Mouse (Mus musculus) midbrain, embryonic 14.5 days (tissue): ENCODE measurements around the gene Gns. TPM values are rescaled to one million over a fixed set of nuclear protein-coding genes. Genes with fewer than 3 reads are reported as not detected.
A peak's percentile ranks its signal among the peaks of the same experiment; 100 is the strongest.

Experiments used
- ATAC-seq: fragments of 200-750 bp; cut with Nextera tagmentation; 2 replicates; pipeline ENCODE4 v1.8.0; 2017; ENCODE audit warnings: moderate number of reproducible peaks, moderate library complexity; ENCODE audit not compliant: low FRiP score, low TSS enrichment
- DNase-seq: peaks from one replicate; pipeline ENCODE4 v3.0.0-alpha.2; 2015
- H3K27ac ChIP-seq: fragments of 300-500 bp; sonication (generic); replicated peaks from 2 replicates; pipeline ENCODE4 v1.5.1; 2014; ENCODE audit warnings: mild to moderate bottlenecking, low read depth, low read length, moderate library complexity
- H3K27me3 ChIP-seq: fragments of 300-500 bp; sonication (generic); 2 replicates; pipeline ENCODE4 v1.6.1; 2014; ENCODE audit warnings: low read length, control low read depth, mixed read lengths; ENCODE audit not compliant: control insufficient read depth, insufficient read depth
- H3K36me3 ChIP-seq: fragments of 300-500 bp; sonication (generic); 2 replicates; pipeline ENCODE4 v1.6.1; 2014; ENCODE audit warnings: low read length, control low read depth; ENCODE audit not compliant: control insufficient read depth, insufficient read depth
- H3K4me1 ChIP-seq: fragments of 300-500 bp; sonication (generic); 2 replicates; pipeline ENCODE4 v1.6.1; 2014; ENCODE audit warnings: mild to moderate bottlenecking, antibody characterized with exemption, low read length, control low read depth; ENCODE audit not compliant: control insufficient read depth, insufficient read depth
- H3K4me2 ChIP-seq: fragments of 300-500 bp; sonication (generic); 2 replicates; pipeline ENCODE4 v1.6.1; 2014; ENCODE audit warnings: mild to moderate bottlenecking, low read length, moderate library complexity
- H3K4me3 ChIP-seq: fragments of 300-500 bp; sonication (generic); replicated peaks from 2 replicates; pipeline ENCODE4 v1.5.1; 2014; ENCODE audit warnings: low read depth, low read length
- H3K9ac ChIP-seq: fragments of 300-500 bp; sonication (generic); replicated peaks from 2 replicates; pipeline ENCODE4 v1.6.1; 2014; ENCODE audit warnings: mild to moderate bottlenecking, low read length, moderate library complexity
- H3K9me3 ChIP-seq: fragments of 300-500 bp; sonication (generic); 2 replicates; pipeline ENCODE4 v1.6.1; 2016; ENCODE audit warnings: low read length, control low read depth, mixed read lengths; ENCODE audit not compliant: control insufficient read depth
- WGBS: fragments of 180-500 bp; shearing (Covaris S2); extraction: QIAGEN DNeasy Blood & Tissue Kit; methylation state at CpG from one replicate; pipeline ENCODE4 v1.1.7; 2014; 5-methylcytosine and 5-hydroxymethylcytosine counted together
- polyA plus RNA-seq: library from polyadenylated mRNA; unstranded; fragments of >200 nt; fragmentation: Nextera tagmentation; extraction: Ambion mirVana; gene quantifications from 2 replicates; pipeline ENCODE4 v1.2.1, GENCODE M21; 2014

Gene Gns
- 36.5 and 47.2 TPM in 2 replicates for polyA plus RNA-seq

DNA sequence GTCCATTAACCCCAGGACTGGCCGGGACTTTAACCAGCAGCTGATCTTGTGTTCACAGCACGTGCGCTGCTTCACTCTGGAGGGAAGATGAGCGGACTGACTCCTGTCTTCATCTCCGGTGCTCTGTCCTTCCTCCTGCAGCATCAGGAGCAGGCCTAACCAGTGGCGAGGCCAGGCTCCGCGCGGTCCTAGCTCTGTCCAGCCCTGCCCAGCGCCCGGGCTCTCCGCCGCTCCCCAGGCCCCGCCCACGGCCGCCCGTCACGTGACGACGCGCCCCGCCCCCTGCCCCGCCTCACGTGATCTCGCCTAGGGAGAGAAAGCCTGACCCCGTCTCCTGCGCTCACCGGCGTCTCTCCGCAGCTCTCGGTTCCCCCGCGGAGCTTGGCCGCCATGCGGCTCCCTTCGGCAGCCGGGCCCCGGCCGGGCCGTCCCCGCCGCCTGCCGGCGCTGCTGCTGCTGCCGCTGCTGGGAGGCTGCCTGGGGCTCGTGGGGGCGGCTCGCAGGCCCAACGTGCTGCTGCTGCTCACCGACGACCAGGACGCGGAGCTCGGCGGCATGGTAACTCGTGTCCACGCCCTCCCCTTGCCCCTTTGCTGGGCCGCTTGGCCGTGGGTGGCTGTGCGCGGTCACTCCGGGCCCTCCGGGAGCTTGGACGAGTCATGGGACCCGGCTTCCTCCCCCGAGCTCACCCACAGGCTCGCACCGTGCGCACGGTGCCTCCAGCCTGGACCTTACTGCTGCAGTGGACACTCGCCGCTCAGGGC lies at the start of gene Gns:
Gene Gns, plus strand, starts transcription at position 290 of the 764 bp plus-strand sequence.
- under 1% methylated on average over 71 of the region's 72 CpGs for WGBS
- peak within 1 kb of the TSS; percentile 87 for H3K4me2 ChIP-seq
- DNase-seq (peak; percentile 96), ATAC-seq (peak; percentile 97)
- H3K9ac ChIP-seq = peak within 1 kb of the TSS; percentile 78
- peak within 1 kb of the TSS; percentile 70 for H3K27ac ChIP-seq
- H3K9me3 ChIP-seq = no peaks in the 10 kb centered on the region
- no peaks in the 10 kb centered on the region for H3K27me3 ChIP-seq
- H3K36me3 ChIP-seq = no peaks in the 10 kb centered on the region
- peak within 1 kb of the TSS; percentile 99 for H3K4me3 ChIP-seq
- peaks cover 15% of the 10 kb centered on the region for H3K4me1 ChIP-seq

DNA sequence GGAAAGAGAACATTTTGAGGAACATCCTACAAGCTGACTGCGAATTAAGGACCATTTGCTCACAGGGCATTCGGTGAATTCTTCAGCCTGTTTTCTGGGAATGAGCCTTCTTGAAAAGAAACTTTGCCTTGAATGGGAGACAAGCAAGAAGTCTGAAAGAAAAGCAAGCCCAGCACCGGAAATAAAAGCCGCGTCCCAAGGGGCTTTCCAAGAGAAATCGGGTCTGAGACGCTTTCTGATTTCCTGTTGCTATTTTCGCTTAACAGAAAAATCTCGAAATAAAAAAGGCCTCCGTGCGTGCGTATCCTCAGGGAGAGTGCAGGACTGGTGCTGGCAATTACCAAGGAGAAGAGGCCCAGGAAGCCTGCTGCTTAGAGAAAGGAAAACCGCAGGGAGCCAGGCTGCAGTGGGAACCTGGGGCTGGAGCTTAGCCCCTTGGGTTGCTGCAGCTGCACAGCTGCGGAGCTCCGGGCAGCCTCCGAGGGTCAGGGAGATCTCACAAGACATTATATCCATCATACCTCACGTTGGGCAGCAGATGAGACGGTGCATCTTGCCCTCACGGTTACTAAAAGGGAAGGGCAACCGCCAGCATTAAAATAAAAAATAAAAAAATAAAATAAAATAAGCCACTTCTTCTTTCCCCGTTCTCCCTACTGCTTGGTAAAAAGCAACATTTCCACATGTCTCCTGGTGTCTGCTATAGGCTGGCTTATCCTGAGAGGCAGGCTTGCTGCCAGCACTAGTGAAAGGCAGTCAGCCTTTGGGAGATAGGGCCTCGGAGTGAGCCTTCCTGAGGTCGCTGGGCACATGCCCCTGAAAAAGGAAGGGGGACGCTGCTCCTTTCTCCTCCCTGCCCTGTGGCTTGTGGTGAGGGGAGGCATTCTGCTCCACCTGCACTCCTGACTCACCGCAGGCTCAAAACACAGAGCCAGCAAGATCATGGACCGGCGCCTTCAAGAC lies 49.3 kb upstream of the Gns start:
- H3K4me3 ChIP-seq = no peak overlapping the region
- no peaks in the 10 kb centered on the region for H3K27me3 ChIP-seq
- DNase-seq (peak; percentile 52), ATAC-seq (no peak)
- no peaks in the 10 kb centered on the region for H3K36me3 ChIP-seq
- H3K4me2 ChIP-seq = peak overlapping the region; percentile 35
- 0 out of 2 replicates have a peak, but pooled peaks cover 8% of the 10 kb centered on the region for H3K4me1 ChIP-seq
- peak overlapping the region; percentile 21; the same call in 1 of the 2 replicates for H3K27ac ChIP-seq
- H3K9ac ChIP-seq = no peak overlapping the region; the same call in 1 of the 2 replicates
- H3K9me3 ChIP-seq = no peaks in the 10 kb centered on the region
- 23% methylated on average over 27 of the region's 27 CpGs for WGBS

DNA sequence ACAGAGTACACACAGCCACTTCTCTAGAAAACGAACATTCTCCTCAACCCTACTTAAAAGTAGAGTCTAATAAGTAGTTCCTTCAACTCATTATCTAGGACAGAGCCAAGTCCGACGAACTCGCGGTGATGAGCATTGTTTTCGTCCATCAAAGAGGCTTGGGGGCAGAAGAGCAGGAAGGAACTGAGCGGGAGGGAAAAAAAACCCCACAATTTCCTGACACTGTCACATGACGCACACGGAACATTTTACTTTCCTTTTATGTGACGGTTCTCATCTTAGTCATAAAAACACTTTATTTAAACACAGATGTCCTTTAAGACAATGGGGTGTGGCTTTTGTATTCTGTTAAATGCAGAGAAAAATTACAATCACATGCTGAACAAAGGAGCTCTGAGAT lies 48.5 kb upstream of the Gns start:
- 93% methylated on average over 10 of the region's 10 CpGs for WGBS
- no peak for DNase-seq
- no peak overlapping the region for H3K27ac ChIP-seq
- H3K4me1 ChIP-seq = 0 out of 2 replicates have a peak, but pooled peaks cover 8% of the 10 kb centered on the region
- H3K9ac ChIP-seq = no peak overlapping the region
- H3K27me3 ChIP-seq = no peaks in the 10 kb centered on the region
- no peaks in the 10 kb centered on the region for H3K9me3 ChIP-seq
- no peak for ATAC-seq
- H3K36me3 ChIP-seq = no peaks in the 10 kb centered on the region
- no peak overlapping the region for H3K4me3 ChIP-seq
- H3K4me2 ChIP-seq = no peak overlapping the region

DNA sequence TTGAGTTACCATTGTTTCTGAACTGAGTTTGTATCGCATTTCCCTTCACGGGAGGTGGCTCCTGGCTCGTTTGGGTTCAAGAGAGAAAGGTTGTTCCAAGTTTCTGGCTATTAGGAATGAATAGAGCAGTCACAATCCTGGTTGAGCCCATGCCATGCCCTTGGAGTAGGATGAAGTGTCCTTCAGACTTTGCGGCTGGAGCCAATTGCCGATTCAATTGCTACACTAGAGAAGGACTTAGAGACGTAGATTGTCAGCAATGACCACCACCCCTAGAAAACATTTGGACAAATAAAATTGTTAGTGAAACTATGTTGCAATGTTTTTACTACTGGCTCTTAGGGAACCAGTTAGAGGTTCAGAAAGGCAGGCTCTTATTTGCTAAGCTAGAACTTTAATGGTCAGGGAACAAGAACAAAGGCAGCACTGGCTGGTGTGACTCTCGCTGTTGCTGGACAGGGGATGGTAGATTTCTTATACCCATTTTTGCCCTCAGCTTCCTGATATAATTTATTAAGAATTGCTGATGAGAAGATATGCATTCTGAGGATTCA lies 46.4 kb upstream of the Gns start:
- H3K27me3 ChIP-seq = no peaks in the 10 kb centered on the region
- no peaks in the 10 kb centered on the region for H3K9me3 ChIP-seq
- no peaks in the 10 kb centered on the region for H3K36me3 ChIP-seq
- no peak for DNase-seq
- H3K4me2 ChIP-seq = no peak overlapping the region
- H3K9ac ChIP-seq = no peak overlapping the region
- ATAC-seq = no peak
- no peak overlapping the region for H3K4me3 ChIP-seq
- 80% methylated on average over 7 of the region's 7 CpGs for WGBS
- 0 out of 2 replicates have a peak, but pooled peaks cover 3% of the 10 kb centered on the region for H3K4me1 ChIP-seq
- no peak overlapping the region for H3K27ac ChIP-seq

DNA sequence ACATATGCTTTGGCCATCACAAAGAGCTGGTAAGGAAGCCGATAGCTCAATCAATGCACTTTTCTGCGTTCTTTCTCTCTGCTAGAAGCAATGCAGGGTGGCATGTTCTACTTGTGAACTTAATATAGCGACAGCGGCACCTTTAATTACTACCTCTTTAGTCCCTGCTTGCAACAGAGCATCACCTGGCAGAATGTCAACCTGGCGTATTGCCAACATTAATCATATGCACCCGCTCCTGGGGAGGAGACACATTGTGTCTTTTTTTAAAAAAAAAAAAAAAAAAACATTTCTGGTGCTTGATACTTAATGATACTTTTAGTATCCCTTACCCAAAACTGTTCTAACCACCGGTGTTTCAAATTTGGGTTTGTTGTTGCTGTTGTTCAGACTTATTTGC lies 41.4 kb upstream of the Gns start:
- Histone ChIP-seq H3K4me1 (no peaks in the 10 kb centered on the region), H3K9me3 (no peaks in the 10 kb centered on the region), H3K4me3 (no peak overlapping the region), H3K9ac (no peak overlapping the region), H3K27me3 (no peaks in the 10 kb centered on the region), H3K36me3 (no peaks in the 10 kb centered on the region), H3K4me2 (no peak overlapping the region), H3K27ac (no peak overlapping the region)
- 88% methylated on average over 7 of the region's 7 CpGs for WGBS
- ATAC-seq (no peak), DNase-seq (peak; percentile 38)

DNA sequence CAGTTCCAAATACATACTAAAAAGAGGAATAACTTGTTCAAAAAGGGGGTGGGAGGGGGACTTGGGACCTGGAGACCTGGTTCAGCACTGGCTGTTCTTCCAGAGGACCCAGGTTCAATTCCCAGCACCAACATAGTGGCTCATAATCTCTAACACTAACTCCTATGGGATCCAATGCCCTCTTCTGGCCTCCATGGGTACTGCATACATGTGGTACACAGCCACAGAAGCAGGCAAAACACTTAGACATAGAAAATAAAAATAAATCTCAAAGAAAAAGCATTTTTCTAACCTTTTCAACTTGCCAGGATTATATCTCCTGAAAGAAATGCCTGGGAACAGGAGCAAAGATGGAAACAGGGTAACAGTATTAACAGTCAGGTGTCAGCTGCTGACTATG lies 38.7 kb upstream of the Gns start:
- Histone ChIP-seq H3K27me3 (no peaks in the 10 kb centered on the region), H3K4me1 (no peaks in the 10 kb centered on the region), H3K4me2 (no peak overlapping the region), H3K9me3 (no peaks in the 10 kb centered on the region), H3K36me3 (no peaks in the 10 kb centered on the region), H3K4me3 (no peak overlapping the region), H3K27ac (no peak overlapping the region), H3K9ac (no peak overlapping the region)
- no peak for ATAC-seq
- DNase-seq = no peak

DNA sequence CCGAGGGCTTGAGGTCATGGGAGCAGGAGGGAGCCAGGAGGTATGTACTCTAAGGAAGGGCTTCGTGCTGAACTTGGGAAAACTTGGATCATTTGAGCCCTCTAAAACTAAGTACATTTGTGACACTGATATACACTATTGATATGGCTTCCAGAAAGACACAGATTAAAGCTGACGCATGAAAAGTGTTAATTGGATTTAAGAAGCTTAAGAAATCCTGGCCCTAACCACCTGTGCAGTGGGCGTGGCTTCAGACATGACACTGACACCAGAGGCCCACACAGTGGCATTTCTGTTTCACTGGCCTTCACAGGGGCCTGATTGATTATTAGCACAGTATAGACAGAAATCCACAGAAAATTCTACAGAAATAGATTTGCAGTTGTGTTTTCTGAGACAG lies 35.3 kb upstream of the Gns start:
- Histone ChIP-seq H3K9ac (no peak overlapping the region), H3K4me3 (no peak overlapping the region), H3K9me3 (no peaks in the 10 kb centered on the region), H3K36me3 (no peaks in the 10 kb centered on the region), H3K27me3 (no peaks in the 10 kb centered on the region), H3K4me2 (no peak overlapping the region), H3K27ac (no peak overlapping the region), H3K4me1 (no peaks in the 10 kb centered on the region)
- DNase-seq (no peak), ATAC-seq (no peak)
- WGBS = 59% methylated on average over 4 of the region's 4 CpGs

DNA sequence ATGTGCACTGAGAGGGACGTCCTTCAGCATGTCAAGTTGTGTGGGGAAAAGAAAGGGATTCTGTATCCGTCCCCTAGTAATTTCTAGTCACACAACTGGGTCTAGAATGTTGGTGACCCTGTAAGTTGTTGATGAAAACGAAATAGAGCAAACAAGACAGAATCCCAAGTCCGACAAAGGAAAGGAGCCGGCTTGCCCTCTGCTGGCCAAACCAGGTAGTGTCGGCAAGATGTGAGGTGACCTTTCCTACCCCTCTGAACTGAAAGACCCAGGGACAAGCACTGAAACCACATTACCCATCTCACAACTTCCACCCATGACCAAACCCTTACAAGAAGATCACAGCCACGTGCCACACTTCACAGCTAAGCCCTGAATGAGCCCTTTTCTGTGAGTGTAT lies 34.0 kb upstream of the Gns start:
- no peaks in the 10 kb centered on the region for H3K36me3 ChIP-seq
- H3K27ac ChIP-seq = no peak overlapping the region
- no peaks in the 10 kb centered on the region for H3K9me3 ChIP-seq
- H3K27me3 ChIP-seq = no peaks in the 10 kb centered on the region
- no peak overlapping the region for H3K4me3 ChIP-seq
- peak; percentile 76 for DNase-seq
- 12% methylated on average over 7 of the region's 7 CpGs for whole genome bisulfite sequencing
- H3K4me2 ChIP-seq = no peak overlapping the region
- ATAC-seq = no peak
- H3K9ac ChIP-seq = no peak overlapping the region
- no peaks in the 10 kb centered on the region for H3K4me1 ChIP-seq
